Mouse (Mus musculus) left cerebral cortex, postnatal 25 days (tissue): Measurements from ENCODE around the gene Gpr183. TPM values are rescaled to one million over a fixed set of nuclear protein-coding genes. Genes with fewer than 3 reads are reported as not detected.

Source experiments
- DNase-seq, 2 experiments: peaks; one replicate each; pipeline ENCODE4 v3.0.0; 2022; ENCODE audit warnings: low spot score in 2 of 2, mixed read lengths in 1 of 2
- intact Hi-C: fragments of 180-260 bp; cut with DNase I; formaldehyde crosslinking; loops from one replicate; pipeline ENCODE4 v1.15.1; 2025
- total RNA-seq, 2 experiments: library from RNA; stranded (reverse); gene quantifications; 2 replicates each; pipeline ENCODE4 v1.2.3; 2021

Gene Gpr183
- total RNA-seq, 2 experiments from 2014 or later = 0.96 to 1.7 TPM

GRCm38 (mm10) chr14:121989869-121990268 lies 24.9 kb upstream of the Gpr183 start:
- intact Hi-C loops = no loop called here
- no peak for DNase-seq

GRCm38 (mm10) chr14:121989331-121989730 lies 24.3 kb upstream of the Gpr183 start:
- no peak for DNase-seq
- intact Hi-C loops = no loop called here

- no peak for DNase-seq
- intact Hi-C loops = no loop called here
These were observed 22.7 kb upstream of the Gpr183 start for GRCm38 (mm10) chr14:121987691-121988090.

- peak in 1 of 2 experiments; percentile 32 for DNase-seq
- intact Hi-C loops = no loop called here
These were observed 22.3 kb upstream of the Gpr183 start for GRCm38 (mm10) chr14:121987287-121987686.

- no peak for DNase-seq
- intact Hi-C loops = no loop called here
These were observed 21.0 kb upstream of the Gpr183 start for GRCm38 (mm10) chr14:121986028-121986427.

GRCm38 (mm10) chr14:121985477-121985876 lies 20.5 kb upstream of the Gpr183 start:
- DNase-seq = no peak
- intact Hi-C loops = no loop called here

- DNase-seq = no peak
- intact Hi-C loops = no loop called here
These were observed 18.3 kb upstream of the Gpr183 start for GRCm38 (mm10) chr14:121983009-121983933.

GRCm38 (mm10) chr14:121981531-121981930 lies 16.5 kb upstream of the Gpr183 start:
- no peak for DNase-seq
- intact Hi-C loops = no loop called here

- intact Hi-C loops = no loop called here
- DNase-seq = no peak
These were observed 8.1 kb upstream of the Gpr183 start for GRCm38 (mm10) chr14:121973114-121973513.

GRCm38 (mm10) chr14:121970402-121970801 lies 5.4 kb upstream of the Gpr183 start:
- no peak for DNase-seq

GRCm38 (mm10) chr14:121967095-121967494 lies 2.1 kb upstream of the Gpr183 start:
- DNase-seq = no peak
- intact Hi-C loops = no loop called here

More at GRCm38 (mm10) chr14:121970402-121970801, 5.4 kb upstream of the Gpr183 start:
- intact Hi-C loops = no loop called here

GRCm38 (mm10) chr14:121965461-121965860 lies 466 bp upstream of the Gpr183 start:
- intact Hi-C loops = no loop called here
- DNase-seq = no peak

- no peak for DNase-seq
- intact Hi-C loops = no loop called here
These were observed 1.1 kb downstream of the Gpr183 start for GRCm38 (mm10) chr14:121963942-121964335.

GRCm38 (mm10) chr14:121963251-121963941 lies 1.6 kb downstream of the Gpr183 start:
- intact Hi-C loops = no loop called here
- no peak for DNase-seq

- intact Hi-C loops = no loop called here
These were observed 2.7 kb downstream of the Gpr183 start for GRCm38 (mm10) chr14:121962128-121962890.

GRCm38 (mm10) chr14:121961496-121962127 lies 3.4 kb downstream of the Gpr183 start:
- no peak for DNase-seq
- intact Hi-C loops = no loop called here

More at GRCm38 (mm10) chr14:121962128-121962890, 2.7 kb downstream of the Gpr183 start:
- no peak for DNase-seq

- no peak for DNase-seq
- intact Hi-C loops = no loop called here
These were observed 4.0 kb downstream of the Gpr183 start for GRCm38 (mm10) chr14:121960997-121961396.

- DNase-seq = no peak
- intact Hi-C loops = no loop called here
These were observed 4.5 kb downstream of the Gpr183 start for GRCm38 (mm10) chr14:121960531-121960930.

- intact Hi-C loops = no loop called here
These were observed 5.0 kb downstream of the Gpr183 start for GRCm38 (mm10) chr14:121960031-121960430.

More at GRCm38 (mm10) chr14:121960031-121960430, 5.0 kb downstream of the Gpr183 start:
- no peak for DNase-seq
